Mouse (Mus musculus) left cerebral cortex, adult 9 months (tissue): ENCODE results near the gene Ahcy.
"Not testable (repeated sequence)": the region's sequence is repeated elsewhere in the genome, so short reads cannot be mapped to it uniquely, and the experiment has no call there.

Experiments
- DNase-seq, 2 experiments: peaks; one replicate each; pipeline ENCODE4 v3.0.0; 2022; ENCODE audit warnings: low spot score in 2 of 2

Gene Ahcy

DNA sequence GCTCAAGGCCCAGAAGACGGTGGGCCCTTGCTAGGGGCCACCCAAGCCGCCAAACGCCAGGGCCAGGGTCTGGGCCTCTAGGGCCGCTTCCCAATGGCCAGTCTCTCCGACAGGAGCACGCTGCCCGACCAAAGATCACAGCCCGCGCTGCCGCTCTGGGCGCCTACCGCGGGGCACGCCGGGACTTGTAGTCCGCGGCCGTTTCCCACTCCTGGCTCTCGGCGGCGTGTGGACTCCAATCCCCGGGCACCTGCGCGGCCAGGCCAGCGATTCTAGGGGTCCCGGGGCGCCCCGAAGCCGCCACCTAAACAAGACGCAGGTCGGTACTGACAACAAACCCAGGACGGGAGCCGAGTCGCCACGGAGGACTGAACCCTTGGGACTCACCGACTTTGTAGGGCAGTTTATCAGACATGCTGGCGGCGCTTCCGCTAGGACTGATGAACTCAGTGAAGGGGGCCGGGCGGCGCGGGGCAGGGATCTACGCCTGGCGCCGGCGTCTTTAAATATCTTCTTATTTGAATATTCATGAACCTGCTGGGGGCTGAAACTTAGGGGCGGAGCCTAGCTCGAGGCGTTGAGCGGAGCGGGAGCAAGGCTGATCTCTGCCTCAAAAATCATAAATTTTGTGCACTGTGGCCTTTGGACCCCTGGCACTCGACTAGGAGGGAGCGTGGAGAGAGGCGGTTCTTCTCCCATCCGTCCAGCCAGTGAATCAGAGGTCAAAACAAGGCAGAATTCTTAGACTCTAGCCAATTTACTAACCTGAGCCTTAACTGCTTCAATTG is at the start of gene Ahcy:
Gene Ahcy (minus strand): TSS at position 520 of the 788 bp plus-strand sequence.
- DNase-seq, result peak; percentile 73 to 89

- no peak for DNase-seq
Observed at GRCm38 (mm10) chr2:155115216-155115830, 41.0 kb upstream of the Ahcy start.

- not testable (repeated sequence) for DNase-seq
Observed at GRCm38 (mm10) chr2:155107276-155107675, 33.0 kb upstream of the Ahcy start.

GRCm38 (mm10) chr2:155103607-155104006 is 29.3 kb upstream of the Ahcy start:
- DNase-seq, result no peak

GRCm38 (mm10) chr2:155101761-155102181 is 27.5 kb upstream of the Ahcy start:
- DNase-seq, result no peak

DNA sequence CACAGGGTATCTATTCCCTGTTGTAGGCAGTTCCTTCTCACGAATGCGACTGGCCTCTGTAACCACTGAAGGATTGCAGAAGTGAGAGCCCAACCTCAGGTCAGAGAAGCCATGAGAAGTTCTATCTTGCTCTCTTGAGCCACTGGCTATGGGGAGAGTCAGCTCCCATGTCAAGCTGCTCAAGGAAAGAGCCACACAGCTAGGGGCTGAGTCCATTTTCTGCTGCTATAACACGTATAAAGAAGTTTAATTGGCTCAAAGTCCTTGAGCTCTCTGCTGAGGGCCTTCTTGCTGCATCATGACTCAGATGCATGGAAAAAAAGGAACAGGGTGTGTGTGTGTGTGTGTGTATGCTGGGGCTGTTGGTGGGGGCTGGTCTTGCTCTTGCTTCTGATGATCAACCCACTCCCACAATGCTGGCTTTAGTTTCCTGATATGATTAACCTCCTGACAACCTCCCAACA is 26.5 kb upstream of the Ahcy start:
- DNase-seq, result no peak

DNA sequence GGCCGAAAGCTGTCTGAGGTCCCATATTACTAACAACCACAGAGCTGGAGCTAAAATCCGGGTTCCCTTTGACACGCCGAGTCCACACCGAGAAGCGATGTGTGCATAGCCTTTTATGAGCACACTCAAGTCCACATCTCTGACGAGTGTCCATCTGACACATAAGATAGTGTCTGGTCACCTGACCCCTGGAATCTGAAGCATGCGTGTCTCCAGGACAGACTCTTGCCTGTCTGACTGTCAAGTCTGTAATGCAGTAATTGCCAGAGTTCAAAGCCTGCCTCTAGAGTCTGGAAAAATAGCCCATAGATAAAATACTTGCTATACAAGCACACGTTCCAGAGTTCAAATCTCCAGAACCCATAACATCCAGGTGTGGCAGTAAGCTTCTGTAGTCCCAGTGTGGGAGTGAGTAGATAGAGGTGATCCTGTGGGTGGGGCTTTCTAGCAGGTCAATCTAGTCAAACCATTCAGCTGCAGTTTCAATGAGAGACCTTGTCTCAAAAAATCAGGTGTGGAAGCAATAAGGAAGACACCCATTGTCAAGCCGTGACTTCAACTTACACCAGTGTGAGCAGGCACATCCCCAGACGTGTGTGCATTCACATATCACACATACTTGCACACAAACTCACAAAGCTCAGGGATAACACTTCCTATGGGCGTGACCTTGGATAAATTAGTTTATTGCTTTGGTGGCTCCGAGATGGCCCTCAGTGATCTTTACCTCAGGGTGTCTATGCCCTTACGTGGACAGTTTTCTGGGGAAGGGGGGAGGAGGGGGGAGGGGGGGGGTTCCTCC is 25.9 kb upstream of the Ahcy start:
- no peak for DNase-seq

GRCm38 (mm10) chr2:155099421-155099820 is 25.1 kb upstream of the Ahcy start:
- DNase-seq, result peak; percentile 47 to 52

DNA sequence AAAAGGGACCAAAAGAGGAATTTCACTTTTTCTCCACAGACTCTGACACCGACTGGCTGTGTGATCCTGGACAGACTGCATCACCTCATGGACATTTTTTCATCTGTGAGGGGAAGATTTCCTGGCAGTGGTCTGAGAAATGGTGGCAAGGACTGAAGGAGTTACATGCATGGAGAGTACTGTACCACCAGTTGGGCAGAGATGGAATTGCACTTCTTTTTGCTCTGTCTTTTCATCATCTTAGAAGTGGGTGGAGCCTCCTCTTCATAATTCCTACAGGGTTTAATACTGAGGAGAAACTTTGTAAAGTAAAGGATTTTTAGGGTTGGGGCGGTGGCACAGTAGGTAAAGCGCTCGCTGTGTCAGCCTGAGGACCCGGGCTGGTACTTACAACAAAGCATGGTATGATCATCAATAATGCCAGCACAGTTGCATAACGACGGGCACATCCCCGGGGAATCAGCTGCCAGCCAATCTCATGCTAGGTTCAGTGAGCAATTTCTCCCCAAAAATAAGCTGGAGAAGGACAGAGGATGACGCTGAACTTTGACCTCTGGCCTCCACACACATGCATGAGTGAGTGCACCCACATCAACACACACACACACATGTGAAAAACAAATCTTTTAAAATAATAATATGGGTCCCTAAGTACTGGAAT is 24.6 kb upstream of the Ahcy start:
- DNase-seq, result no peak

GRCm38 (mm10) chr2:155093418-155093817 is 19.1 kb upstream of the Ahcy start:
- no peak for DNase-seq

GRCm38 (mm10) chr2:155091743-155092075 is 17.4 kb upstream of the Ahcy start:
- DNase-seq, result no peak

DNA sequence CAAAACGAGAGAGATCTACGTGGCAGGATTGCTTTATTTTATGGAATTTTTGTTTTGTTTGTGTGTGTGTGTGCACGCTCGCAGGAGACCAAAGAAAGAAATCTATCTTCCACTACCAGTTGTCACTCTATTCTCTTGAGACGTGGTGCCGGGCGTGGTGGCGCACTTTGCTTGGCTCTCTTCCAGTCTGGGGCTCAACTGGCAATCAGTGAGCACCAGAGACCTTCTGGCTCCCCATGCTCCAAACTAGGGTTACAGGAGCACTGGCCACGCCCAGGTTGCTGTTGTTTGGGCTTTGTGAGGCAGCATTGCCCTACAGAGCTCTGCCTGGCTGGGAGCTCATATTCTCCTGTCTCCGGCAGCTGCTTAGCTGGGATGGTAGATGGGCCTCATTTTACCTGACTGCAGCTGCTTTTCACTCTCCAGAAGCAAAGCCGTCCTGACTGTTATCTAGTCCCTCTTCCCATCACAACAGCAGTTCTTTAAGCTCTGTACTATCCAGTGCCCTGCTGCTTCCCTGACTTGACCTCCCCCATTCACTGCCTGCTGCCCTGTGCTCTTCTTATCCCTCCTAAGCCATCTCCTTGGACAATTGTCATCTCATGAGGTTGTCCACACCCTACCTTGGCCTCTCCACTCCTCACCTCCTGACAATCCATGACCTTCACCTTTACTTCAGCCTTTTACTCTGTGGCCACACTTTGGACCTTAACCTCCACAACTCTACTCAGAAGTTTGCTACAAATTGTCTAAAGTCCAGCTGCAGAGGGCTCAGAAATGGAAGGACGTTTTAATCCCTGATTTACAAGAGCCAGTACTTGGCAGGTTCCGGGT is 16.8 kb upstream of the Ahcy start:
- DNase-seq, result no peak

DNA sequence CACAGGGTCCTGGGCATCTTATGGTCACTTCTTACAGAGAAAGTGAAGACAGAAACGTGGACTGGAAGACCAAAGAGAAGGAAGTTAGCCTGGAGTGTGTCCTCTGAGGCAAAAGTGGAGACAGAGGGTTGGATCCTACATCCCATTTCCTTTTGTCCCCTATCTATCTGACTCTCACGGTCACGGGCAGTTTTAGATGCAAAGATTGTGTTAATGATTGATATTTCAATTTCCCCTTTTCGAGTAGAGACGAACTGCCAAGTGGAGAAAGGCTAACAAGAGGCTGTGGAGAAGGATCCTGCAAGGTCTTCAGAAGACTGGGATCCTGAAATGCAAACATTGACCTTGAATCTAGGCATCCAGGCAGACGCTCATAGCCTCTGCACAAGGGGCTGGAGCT is 14.0 kb upstream of the Ahcy start:
- no peak for DNase-seq

DNA sequence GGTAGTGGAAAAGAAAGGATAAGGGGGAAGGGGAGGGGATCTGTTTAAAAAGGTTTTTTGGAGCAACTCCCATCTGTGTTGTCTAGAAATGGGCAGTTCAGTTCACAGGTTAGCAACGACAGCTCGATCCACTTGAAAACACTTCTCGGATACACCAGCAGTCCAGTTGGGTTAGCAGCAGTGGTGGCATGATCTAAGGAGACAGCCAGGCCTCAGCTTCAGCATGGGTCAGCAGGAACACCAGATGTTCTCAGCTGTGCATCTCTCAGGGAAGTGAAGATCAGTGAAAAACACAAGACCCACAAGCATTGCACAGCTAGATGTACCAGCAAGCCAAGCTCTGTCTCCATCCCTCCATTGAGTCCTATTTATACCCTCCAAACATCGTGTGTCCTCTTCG is 12.0 kb upstream of the Ahcy start:
- no peak for DNase-seq

GRCm38 (mm10) chr2:155084546-155084945 is 10.2 kb upstream of the Ahcy start:
- no peak for DNase-seq

DNA sequence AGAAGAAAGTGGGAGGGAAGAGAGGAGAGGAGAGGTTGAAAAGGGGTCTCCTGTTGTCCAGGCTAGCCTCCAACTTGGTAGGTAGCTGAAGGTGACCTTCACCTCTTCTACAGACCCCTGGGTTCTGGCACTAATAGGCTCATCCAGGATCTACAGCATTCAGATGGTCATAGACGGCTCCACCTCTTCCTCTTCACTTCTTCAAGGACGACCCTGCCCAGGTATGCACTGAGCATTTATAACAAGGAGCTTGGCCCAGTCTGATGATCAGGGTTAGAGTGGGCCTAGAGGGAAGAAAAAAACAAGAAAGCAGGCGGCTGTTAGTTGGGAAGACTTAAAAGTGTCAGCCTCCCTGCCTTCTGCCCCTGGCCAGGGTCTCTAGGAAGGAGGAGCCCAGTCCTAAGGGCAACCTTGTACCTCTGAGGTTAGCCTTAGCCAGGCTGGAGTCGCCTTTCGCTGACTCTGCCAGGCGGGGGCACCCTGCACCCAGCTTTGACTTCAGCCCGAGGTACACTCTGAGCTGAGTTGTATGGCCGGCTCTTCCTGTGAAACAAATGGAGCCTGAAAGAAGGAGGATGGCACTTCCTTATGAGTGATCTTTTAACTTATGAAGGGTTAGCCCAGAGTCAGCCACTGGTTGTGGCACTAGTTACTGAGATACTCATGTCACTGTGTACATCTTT is 8.0 kb upstream of the Ahcy start:
- DNase-seq, result peak in 1 of 2 experiments; percentile 58

- no peak for DNase-seq
Observed at GRCm38 (mm10) chr2:155081056-155081455, 6.8 kb upstream of the Ahcy start.

GRCm38 (mm10) chr2:155080179-155080530 is 5.9 kb upstream of the Ahcy start:
- no peak for DNase-seq

GRCm38 (mm10) chr2:155079500-155080178 is 5.3 kb upstream of the Ahcy start:
- no peak for DNase-seq

GRCm38 (mm10) chr2:155075649-155076048 is 1.4 kb upstream of the Ahcy start:
- no peak for DNase-seq
